Mouse (Mus musculus) midbrain, embryonic 13.5 days (tissue): ENCODE data around the gene Lbhd2. TPM values are rescaled to one million over a fixed set of nuclear protein-coding genes. Genes with fewer than 3 reads are reported as not detected.
A peak's percentile ranks its signal among the peaks of the same experiment; 100 is the strongest.

Experiments used
- ATAC-seq: fragments of 200-750 bp; cut with Nextera tagmentation; 2 replicates; pipeline ENCODE4 v1.8.0; 2017; ENCODE audit warnings: mild to moderate bottlenecking, moderate TSS enrichment, moderate library complexity
- H3K27ac ChIP-seq: fragments of 300-500 bp; sonication (generic); 2 replicates; pipeline ENCODE4 v1.5.1; 2015; ENCODE audit warnings: inconsistent platforms, mild to moderate bottlenecking, moderate library complexity
- H3K27me3 ChIP-seq: fragments of 300-500 bp; sonication (generic); 2 replicates; pipeline ENCODE4 v1.6.1; 2015; ENCODE audit warnings: mild to moderate bottlenecking, inconsistent platforms
- H3K36me3 ChIP-seq: fragments of 300-500 bp; sonication (generic); 2 replicates; pipeline ENCODE4 v1.6.1; 2015; ENCODE audit warnings: mild to moderate bottlenecking, inconsistent platforms
- H3K4me1 ChIP-seq: fragments of 300-500 bp; sonication (generic); replicated peaks from 2 replicates; pipeline ENCODE4 v1.6.1; 2015; ENCODE audit warnings: inconsistent platforms
- H3K4me2 ChIP-seq: fragments of 300-500 bp; sonication (generic); replicated peaks from 2 replicates; pipeline ENCODE4 v1.6.1; 2015; ENCODE audit warnings: moderate library complexity, mild to moderate bottlenecking, inconsistent platforms
- H3K4me3 ChIP-seq: fragments of 300-500 bp; sonication (generic); replicated peaks from 2 replicates; pipeline ENCODE4 v1.5.1; 2015; ENCODE audit warnings: mild to moderate bottlenecking, inconsistent platforms
- H3K9ac ChIP-seq: fragments of 300-500 bp; sonication (generic); replicated peaks from 2 replicates; pipeline ENCODE4 v1.6.1; 2015; ENCODE audit warnings: mild to moderate bottlenecking, inconsistent platforms
- H3K9me3 ChIP-seq: fragments of 300-500 bp; sonication (generic); 2 replicates; pipeline ENCODE4 v1.6.1; 2016; ENCODE audit warnings: mild to moderate bottlenecking, inconsistent platforms
- WGBS: fragments of 180-500 bp; shearing (Covaris S2); methylation state at CpG from one replicate; pipeline ENCODE4 v1.1.7; 2015; 5-methylcytosine and 5-hydroxymethylcytosine counted together
- polyA plus RNA-seq: library from polyadenylated mRNA; unstranded; fragments of >200 nt; fragmentation: Nextera tagmentation; extraction: Ambion mirVana; gene quantifications from 2 replicates; pipeline ENCODE4 v1.2.1, GENCODE M21; 2015

The Lbhd2 gene
- polyA plus RNA-seq, 1 experiment from 2014 or later: not detected

DNA sequence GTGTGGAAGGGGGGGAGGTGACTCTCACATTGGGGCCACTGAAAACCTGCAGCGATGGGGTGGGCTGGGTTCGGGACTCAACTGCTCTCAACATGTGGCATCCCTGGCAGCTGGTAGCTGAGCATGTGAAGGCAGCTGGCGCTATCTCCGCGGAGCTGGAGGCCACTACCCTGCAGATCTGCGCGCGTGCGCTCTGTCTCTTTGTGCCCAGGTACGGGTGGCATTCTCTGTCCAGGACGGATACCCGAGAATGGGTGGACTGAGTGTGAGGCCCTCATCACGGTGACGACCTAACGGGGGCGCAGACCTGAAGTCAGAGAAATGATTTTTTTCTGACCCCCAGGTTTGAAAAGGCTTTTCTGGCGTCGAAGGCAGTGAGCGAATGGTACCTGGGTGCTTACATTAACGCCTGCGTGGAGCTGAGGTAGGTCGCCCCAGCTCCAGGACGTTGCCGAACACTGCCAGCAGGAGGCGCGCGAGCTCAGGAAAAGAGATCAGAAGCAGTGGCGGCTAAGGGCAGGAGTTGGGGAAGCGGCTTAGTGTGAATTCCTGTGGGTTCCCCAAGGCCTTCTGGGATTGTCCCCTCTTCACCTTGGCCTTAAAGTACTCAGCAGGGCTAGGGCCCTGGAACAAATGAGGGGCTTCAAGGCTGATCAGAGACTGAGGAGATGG is 19.3 kb downstream of the Lbhd2 start:
- Histone ChIP-seq H3K4me1 (peaks cover 34% of the 10 kb centered on the region), H3K4me3 (no peak overlapping the region; the same call in 1 of the 2 replicates), H3K27me3 (peaks cover 99% of the 10 kb centered on the region), H3K4me2 (peak overlapping the region; percentile 13), H3K36me3 (no peaks in the 10 kb centered on the region), H3K27ac (no peak overlapping the region), H3K9me3 (no peaks in the 10 kb centered on the region), H3K9ac (0 out of 2 replicates have a peak overlapping the region, but pooled peaks have one; percentile 6)
- WGBS: 16% methylated on average over 29 of the region's 29 CpGs
- peak; percentile 70 for ATAC-seq

DNA sequence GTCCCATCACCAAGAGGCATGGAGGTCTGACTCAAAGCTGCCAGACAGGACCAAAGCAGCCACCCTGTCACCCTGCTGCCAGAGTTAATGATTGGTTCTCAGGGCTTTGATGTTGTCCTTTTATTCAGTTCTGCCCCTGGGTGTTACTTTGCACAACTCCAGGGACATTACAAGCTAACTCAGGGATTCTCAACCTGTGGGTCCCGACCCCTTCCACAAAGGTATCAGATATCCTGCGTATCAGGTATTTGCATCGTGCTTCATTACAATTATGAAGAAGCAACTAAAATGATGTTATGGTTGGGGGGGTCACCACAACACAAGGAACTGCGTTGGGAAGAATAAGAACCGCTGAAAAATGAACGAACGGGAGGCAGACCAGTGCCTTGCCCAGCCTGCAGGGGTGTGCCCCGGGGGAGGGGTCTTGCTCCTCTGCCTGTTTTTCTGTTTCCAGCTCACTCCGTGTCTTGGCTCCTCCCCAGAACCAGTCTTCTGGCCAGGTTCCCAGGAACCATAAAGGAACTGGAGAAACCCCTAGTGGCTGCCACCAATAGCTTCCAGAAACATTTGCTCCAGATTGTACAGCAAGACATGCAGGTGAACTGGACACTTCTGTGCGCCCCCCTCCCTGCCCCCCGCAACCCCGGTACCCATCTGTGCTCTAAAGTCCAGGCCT is 21.0 kb downstream of the Lbhd2 start:
- Histone ChIP-seq H3K9me3 (no peaks in the 10 kb centered on the region), H3K27ac (no peak overlapping the region), H3K4me2 (no peak overlapping the region), H3K4me3 (no peak overlapping the region), H3K4me1 (peaks cover 34% of the 10 kb centered on the region), H3K9ac (no peak overlapping the region), H3K27me3 (peaks cover 99% of the 10 kb centered on the region), H3K36me3 (no peaks in the 10 kb centered on the region)
- 47% methylated on average over 12 of the region's 12 CpGs for WGBS
- no peak for ATAC-seq

DNA sequence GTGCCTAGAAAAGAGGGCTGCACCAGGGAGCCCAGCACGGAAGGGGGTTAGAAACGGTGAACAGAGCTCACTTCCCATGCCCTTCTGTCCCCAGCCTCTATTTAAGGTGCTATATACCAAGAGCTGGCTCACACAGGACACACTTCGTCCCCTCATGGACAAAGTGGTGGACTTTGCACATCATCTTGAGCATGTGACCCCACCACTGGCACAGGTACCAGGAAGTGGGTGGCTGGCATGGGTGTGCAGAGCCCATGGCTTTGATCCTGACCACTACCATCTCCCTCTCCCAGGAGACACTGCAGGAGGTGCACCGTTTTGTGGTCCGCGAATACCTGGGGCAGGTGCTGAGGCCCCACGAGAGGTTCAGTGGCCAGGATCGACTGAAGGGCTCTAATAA is 21.8 kb downstream of the Lbhd2 start:
- 14% methylated on average over 8 of the region's 8 CpGs for WGBS
- peak overlapping the region; percentile 42; the same call in 1 of the 2 replicates for H3K4me3 ChIP-seq
- H3K9ac ChIP-seq: no peak overlapping the region
- no peak for ATAC-seq
- no peak overlapping the region for H3K27ac ChIP-seq
- no peaks in the 10 kb centered on the region for H3K9me3 ChIP-seq
- H3K27me3 ChIP-seq: peaks cover 93% of the 10 kb centered on the region
- peaks cover 32% of the 10 kb centered on the region for H3K4me1 ChIP-seq
- peak overlapping the region; percentile 64 for H3K4me2 ChIP-seq
- H3K36me3 ChIP-seq: no peaks in the 10 kb centered on the region

DNA sequence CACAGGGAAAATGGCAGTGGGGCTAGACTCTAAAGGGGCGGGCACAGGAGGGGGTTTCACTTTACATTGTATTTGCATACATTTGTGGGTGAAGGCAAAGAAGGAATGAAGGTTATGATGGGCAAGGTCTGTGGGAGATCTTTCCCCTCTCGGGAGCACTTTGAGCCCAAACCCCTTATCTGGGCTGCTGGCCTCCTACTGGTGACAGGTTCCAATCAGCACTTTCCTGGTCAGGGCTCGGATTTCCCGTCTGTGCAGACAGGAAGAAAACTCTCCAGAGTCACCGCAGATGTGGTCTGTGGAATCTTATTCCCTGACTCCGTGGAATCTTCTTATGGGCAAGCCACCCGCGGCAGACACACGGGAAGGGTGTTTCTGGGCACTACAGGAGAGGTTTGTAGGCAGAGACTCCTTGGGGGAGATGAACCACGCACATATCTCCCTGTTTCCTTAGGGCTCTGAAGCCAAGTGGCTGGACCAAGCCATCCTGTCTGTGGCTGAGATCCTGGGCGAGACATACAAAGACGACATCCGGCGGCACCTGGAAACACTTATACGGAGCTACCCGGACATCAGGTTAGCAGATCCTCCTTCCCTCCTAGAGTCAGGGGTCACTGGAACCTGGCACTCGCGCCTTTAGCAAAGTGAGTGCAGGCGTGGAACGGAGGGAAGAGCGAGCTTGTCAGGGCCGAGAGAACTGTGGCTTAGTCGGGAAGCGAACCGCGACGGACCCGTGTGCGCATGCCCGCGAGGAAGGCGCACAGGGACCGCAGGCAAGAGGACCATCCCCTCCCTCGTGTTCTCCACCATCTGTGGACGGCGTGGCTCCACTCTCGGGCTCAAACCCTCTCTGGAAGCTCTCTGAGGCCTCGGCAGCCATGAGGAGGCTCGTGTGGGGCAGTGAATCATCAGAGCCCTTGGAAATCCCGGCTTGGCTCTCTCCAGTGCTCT is 22.6 kb downstream of the Lbhd2 start:
- peak overlapping the region; percentile 42 for H3K4me3 ChIP-seq
- ATAC-seq: no peak
- no peak overlapping the region for H3K27ac ChIP-seq
- H3K36me3 ChIP-seq: no peaks in the 10 kb centered on the region
- H3K4me1 ChIP-seq: peaks cover 29% of the 10 kb centered on the region
- peak overlapping the region; percentile 67 for H3K9ac ChIP-seq
- H3K4me2 ChIP-seq: peak overlapping the region; percentile 64
- H3K9me3 ChIP-seq: no peaks in the 10 kb centered on the region
- H3K27me3 ChIP-seq: peaks cover 85% of the 10 kb centered on the region
- under 1% methylated on average over 40 of the region's 40 CpGs for WGBS

DNA sequence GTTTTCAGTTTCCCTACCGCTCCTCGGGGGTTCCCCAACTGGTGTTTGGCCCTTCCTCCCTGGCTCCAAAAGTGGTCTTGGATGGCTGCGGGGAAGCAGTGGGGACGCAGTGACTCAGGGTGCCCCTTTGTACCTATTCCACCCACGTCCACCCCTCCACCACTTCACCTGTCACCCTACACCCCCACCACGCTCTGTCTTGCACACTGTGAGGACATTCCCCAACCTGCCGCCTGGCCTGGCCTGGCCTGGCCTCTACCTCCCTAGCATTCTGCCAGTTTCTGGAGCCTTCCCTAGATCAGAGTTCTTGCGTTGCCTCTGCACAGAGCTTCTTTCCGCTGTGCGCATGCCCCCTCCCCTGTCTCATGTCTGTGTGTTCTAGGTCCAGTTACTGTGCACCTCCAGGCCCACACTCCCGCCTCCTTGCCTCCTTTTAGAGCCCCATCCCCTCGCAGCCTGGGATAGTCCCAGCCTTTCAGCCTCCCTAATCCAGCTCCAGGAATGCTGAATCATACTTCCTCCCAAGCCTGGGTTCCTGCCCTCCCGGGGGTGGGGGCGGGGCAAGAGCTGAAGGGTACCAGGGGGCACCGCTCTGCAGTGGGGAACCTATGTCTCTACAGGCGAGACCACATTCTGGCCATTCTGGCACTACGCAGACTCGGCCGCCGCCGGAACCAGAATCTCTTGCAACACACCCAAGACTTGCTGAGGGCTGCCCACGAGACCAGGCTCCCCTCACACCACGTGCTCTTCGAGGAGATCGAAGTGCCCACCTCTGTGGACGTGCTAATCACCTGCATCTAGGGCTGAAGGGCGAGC is 23.6 kb downstream of the Lbhd2 start:
- no peaks in the 10 kb centered on the region for H3K9me3 ChIP-seq
- H3K27me3 ChIP-seq: peaks cover 77% of the 10 kb centered on the region
- H3K4me1 ChIP-seq: peaks cover 34% of the 10 kb centered on the region
- ATAC-seq: no peak
- WGBS: 8% methylated on average over 27 of the region's 27 CpGs
- no peaks in the 10 kb centered on the region for H3K36me3 ChIP-seq
- H3K27ac ChIP-seq: no peak overlapping the region
- peak overlapping the region; percentile 64 for H3K4me2 ChIP-seq
- H3K9ac ChIP-seq: peak overlapping the region; percentile 67
- peak overlapping the region; percentile 42 for H3K4me3 ChIP-seq

DNA sequence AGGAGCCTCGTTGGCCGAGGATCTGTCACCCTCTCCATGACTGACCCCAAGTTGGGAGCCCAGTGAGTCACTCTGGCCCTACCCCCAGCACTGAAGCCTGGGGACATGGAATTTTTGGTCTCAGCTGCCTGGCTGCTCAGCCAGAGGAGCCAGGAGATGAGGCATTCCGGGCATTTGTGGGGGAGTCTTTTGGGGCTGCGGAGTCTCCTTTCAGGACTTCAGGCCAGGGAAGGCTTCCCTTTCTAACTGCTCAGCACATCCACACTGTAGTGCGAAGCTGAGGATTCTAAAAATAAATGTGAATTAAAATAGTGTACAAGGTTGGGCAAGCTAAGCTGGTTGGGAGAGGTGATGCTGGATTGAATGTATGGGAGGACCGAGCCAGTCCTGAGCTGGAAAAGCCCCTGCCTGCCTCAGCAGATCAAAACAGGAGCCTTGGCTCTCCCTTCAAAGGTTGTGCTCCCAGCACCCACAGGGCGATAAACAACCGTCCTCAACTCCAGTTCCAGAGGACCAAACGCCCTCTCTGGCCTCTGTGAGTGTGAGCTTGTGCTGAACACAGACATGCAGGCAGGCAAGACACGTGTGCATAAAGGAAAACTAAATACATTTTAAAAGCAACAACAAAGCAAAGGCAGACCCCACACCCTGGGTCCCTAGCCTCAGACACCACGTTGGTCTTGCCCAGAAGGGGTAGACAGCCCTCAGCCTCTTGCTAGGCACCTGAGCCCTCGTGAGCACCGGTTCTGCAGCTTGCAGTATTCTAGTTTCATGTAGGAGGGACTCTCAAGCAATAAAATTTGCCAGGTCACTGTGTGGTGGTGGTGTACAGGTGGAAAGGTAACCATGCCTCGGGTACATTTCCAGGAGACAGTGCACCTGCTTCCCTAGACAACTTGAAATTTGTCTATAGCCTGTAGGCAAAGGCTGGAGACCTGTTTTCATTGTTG is 24.5 kb downstream of the Lbhd2 start:
- no peak overlapping the region for H3K4me2 ChIP-seq
- 29% methylated on average over 14 of the region's 14 CpGs for WGBS
- H3K27me3 ChIP-seq: peaks cover 70% of the 10 kb centered on the region
- H3K27ac ChIP-seq: no peak overlapping the region
- H3K9me3 ChIP-seq: no peaks in the 10 kb centered on the region
- H3K4me3 ChIP-seq: no peak overlapping the region
- H3K4me1 ChIP-seq: peaks cover 34% of the 10 kb centered on the region
- no peak overlapping the region for H3K9ac ChIP-seq
- H3K36me3 ChIP-seq: no peaks in the 10 kb centered on the region
- ATAC-seq: no peak

DNA sequence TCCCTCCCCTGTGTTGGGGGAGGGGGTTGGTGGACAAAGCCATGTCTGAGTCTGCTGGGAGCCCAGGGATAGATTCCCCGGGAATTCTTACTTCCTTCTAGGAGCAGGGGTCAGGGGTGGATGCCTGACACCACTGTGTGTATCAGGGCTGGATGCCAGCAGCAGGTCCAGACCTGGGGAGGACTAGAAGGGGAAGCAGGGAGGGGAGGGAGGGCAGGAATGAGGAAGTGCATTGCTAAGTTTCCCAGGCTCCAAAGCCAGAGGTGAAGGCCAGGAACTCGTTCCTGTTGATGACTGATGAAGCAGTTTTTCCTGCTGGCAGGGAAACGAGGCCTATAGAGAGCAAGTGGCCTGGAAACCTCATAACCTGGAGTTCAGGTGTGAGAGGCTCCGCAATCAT is 25.5 kb downstream of the Lbhd2 start:
- no peak for ATAC-seq
- no peaks in the 10 kb centered on the region for H3K9me3 ChIP-seq
- no peak overlapping the region for H3K27ac ChIP-seq
- H3K4me1 ChIP-seq: peaks cover 34% of the 10 kb centered on the region
- no peak overlapping the region for H3K4me2 ChIP-seq
- H3K36me3 ChIP-seq: no peaks in the 10 kb centered on the region
- H3K9ac ChIP-seq: no peak overlapping the region
- no peak overlapping the region for H3K4me3 ChIP-seq
- H3K27me3 ChIP-seq: peaks cover 66% of the 10 kb centered on the region
- 46% methylated on average over 4 of the region's 4 CpGs for WGBS

DNA sequence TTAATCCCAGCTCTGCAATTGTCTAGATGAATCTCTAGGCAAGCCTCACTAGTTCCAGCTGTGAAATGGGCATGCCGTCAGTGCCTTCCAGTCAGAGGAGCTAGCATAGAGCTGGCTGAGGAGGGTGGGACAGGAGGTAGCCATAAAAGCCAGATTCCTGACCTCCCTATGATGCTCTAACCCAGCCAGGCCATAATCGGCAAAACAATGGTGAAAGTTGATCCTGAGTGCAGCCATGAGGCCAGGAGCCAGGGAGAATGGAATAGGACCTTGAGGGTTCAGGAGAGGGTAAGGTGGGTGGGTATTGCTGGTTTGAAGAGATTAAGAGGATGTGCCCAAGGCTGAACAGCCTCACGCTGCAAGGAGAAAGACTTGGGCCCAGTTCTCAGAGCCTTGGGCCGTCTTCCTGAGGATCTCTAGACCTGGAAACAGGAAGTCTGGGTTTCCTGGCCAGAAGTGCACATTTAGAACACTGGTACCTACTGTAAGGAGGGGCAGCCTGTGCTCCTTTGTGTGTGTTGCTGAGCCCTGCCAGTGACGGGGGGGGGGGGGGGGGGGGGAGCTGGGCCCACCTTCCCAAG is 26.2 kb downstream of the Lbhd2 start:
- 70% methylated on average over 4 of the region's 5 CpGs for WGBS
- H3K4me1 ChIP-seq: peaks cover 34% of the 10 kb centered on the region
- peaks cover 66% of the 10 kb centered on the region for H3K27me3 ChIP-seq
- no peak overlapping the region for H3K4me2 ChIP-seq
- H3K36me3 ChIP-seq: no peaks in the 10 kb centered on the region
- no peak overlapping the region for H3K27ac ChIP-seq
- no peak overlapping the region for H3K4me3 ChIP-seq
- no peak for ATAC-seq
- no peaks in the 10 kb centered on the region for H3K9me3 ChIP-seq
- H3K9ac ChIP-seq: no peak overlapping the region

DNA sequence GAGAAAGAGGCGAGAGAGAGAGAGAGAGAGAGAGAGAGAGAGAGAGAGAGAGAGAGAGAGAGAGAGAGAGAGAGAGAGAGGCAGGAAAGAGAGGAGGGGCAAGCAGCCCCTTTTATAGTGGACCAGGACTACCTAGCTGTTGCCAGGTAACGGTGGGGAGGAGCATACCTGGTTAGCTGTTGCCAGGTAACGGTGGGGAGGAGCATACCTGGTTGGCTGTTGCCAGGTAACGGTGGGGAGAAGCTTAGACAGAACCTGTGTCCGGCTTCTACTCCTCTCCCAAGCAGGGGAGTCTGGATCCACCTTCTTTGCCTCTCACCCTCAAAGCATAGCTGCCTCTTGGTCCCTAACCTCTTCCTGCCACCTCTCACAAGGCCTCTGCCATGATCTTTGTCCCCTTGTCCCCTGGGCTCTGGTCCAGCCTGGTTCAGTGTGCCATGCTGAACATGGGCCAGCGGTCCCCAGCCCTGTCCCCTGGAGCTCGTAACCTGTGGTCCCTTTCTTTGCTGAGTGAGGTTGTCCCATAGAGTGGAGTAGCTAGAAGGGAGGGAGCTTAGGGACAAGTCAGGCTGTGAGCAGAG is 27.6 kb downstream of the Lbhd2 start:
- Histone ChIP-seq H3K9me3 (no peaks in the 10 kb centered on the region), H3K27ac (no peak overlapping the region), H3K27me3 (peaks cover 56% of the 10 kb centered on the region), H3K4me3 (no peak overlapping the region), H3K4me2 (no peak overlapping the region), H3K9ac (no peak overlapping the region), H3K36me3 (no peaks in the 10 kb centered on the region), H3K4me1 (peaks cover 23% of the 10 kb centered on the region)
- ATAC-seq: peak; percentile 63; the same call in 1 of the 2 replicates
- 22% methylated on average over 6 of the region's 7 CpGs for WGBS

DNA sequence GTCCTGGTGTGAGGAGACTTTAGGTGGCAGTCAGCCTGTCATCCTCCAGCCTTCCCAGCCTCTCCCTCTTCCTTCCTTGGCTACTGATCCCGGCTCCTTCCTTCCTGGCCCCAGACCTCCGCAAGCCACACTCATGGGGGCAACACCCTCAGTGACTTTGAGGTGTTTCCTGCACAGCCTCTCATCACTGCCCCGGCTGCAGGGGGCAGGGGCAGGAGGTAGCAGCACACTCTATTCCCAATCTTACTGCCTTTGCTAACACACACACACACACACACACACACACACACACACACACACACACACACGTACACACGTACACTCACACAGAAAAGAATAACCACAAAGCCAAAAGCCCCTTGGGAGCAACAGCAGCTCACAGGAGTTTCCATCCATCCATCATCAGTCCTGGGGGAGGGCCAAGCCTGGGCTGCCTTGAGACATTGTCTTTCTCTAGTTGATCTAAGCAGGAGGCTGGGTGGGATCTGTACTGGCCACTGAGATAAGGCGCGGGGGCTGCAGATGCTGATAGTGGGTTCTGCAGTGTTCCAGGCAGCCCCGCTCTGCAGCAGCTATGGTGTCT is 28.2 kb downstream of the Lbhd2 start:
- H3K9ac ChIP-seq: no peak overlapping the region
- H3K27ac ChIP-seq: no peak overlapping the region
- no peak overlapping the region for H3K4me3 ChIP-seq
- H3K9me3 ChIP-seq: no peaks in the 10 kb centered on the region
- ATAC-seq: 0 out of 2 replicates have a peak, but pooled peaks have one; percentile 38
- no peaks in the 10 kb centered on the region for H3K36me3 ChIP-seq
- peaks cover 50% of the 10 kb centered on the region for H3K27me3 ChIP-seq
- H3K4me1 ChIP-seq: peaks cover 17% of the 10 kb centered on the region
- WGBS: 50% methylated on average over 8 of the region's 8 CpGs
- H3K4me2 ChIP-seq: no peak overlapping the region
